Mouse (Mus musculus) hindlimb bud, embryonic 11.5 days (tissue): Measurements from ENCODE around the gene Braf.

Experiments used
- DNase-seq: peaks from one replicate; pipeline ENCODE4 v3.0.0-alpha.2; 2012; ENCODE audit warnings: low read depth, low spot score; ENCODE audit errors: extremely low spot score

Braf gene

GRCm38 (mm10) chr6:39557723-39558261 is 167.5 kb downstream of the Braf start, which contains the start of gene Dennd2a:
TSS of gene Dennd2a (minus strand) at chr6:39557867.
- DNase-seq: no peak

- DNase-seq: no peak
Observed at GRCm38 (mm10) chr6:39556900-39557659, 168.2 kb downstream of the Braf start.

- no peak for DNase-seq
Observed at GRCm38 (mm10) chr6:39555648-39555945, 169.7 kb downstream of the Braf start.

GRCm38 (mm10) chr6:39554888-39555647 is 170.2 kb downstream of the Braf start:
- no peak for DNase-seq
